8 mouse cellular contexts compared by ENCODE assay signal in genomic region chr7:19875948-19876682, GRCm38 (mm10). TPM values are rescaled to one million over a fixed set of nuclear protein-coding genes. Genes with fewer than 3 reads are reported as not detected.
DNase-seq lines count a peak whose midpoint lies in the region; ATAC-seq and TF ChIP-seq lines count a peak whose summit lies in the region.

No protein-coding gene starts in this region.

- H3K36me3 ChIP-seq in hindbrain, embryonic 11.5 days (ENCODE audit: control insufficient read depth, insufficient read depth, low read length), result no peaks in the 10 kb centered on the region
- H3K36me3 ChIP-seq in macrophage (ENCODE audit: inconsistent target), result no peaks in the 10 kb centered on the region

- peak; percentile 28; the same call in 1 of the 2 replicates for ATAC-seq in hindbrain, embryonic 11.5 days (ENCODE audit: low FRiP score)

- peak; percentile 81 for TF ChIP-seq CTCF in layer of hippocampus, adult 2 months (conservative IDR thresholded peaks at IDR 0.05)

- H3K79me2 ChIP-seq in macrophage (ENCODE audit: inconsistent target), result no peaks in the 10 kb centered on the region

- H3K9ac ChIP-seq in hindbrain, embryonic 11.5 days (ENCODE audit: low read depth, low read length), result no peak overlapping the region

- 55% methylated on average over 13 of the region's 13 CpGs for WGBS in hindbrain, embryonic 11.5 days
- 33% methylated on average over 13 of the region's 13 CpGs for WGBS in macrophage (ENCODE audit: missing documents)

- no peaks in the 10 kb centered on the region for H3K27me3 ChIP-seq in hindbrain, embryonic 11.5 days (ENCODE audit: control insufficient read depth, insufficient read depth, low read length)

- DNase-seq in adrenal gland, postnatal 10 days, result peak; percentile 53
- DNase-seq in adrenal gland, postnatal 4 days (ENCODE audit: low spot score in 2 of 2), result no peak
- peak; percentile 86 for DNase-seq in A20 (ENCODE audit: low read depth, low spot score)
- peak; percentile 59 to 71 for DNase-seq in cerebellum, postnatal 10 days
- peak; percentile 59 for DNase-seq in hindbrain, embryonic 11.5 days (ENCODE audit: low spot score)
- DNase-seq in layer of hippocampus, adult 2 months (ENCODE audit: low spot score in 2 of 2), result peak; percentile 24 to 70
- DNase-seq in right cerebral cortex, postnatal 14 days, result peak; percentile 23

- H3K27ac ChIP-seq in hindbrain, embryonic 11.5 days (ENCODE audit: low read depth, low read length), result no peak overlapping the region
- H3K27ac ChIP-seq in layer of hippocampus, adult 2 months, result no peak overlapping the region
- peak overlapping the region; percentile 90 for H3K27ac ChIP-seq in macrophage

- H3K4me2 ChIP-seq in hindbrain, embryonic 11.5 days (replicated peaks; ENCODE audit: low read depth, low read length), result no peak overlapping the region

- H3K4me1 ChIP-seq in hindbrain, embryonic 11.5 days (replicated peaks; ENCODE audit: control insufficient read depth, insufficient read depth, low read length), result no peaks in the 10 kb centered on the region

- H3K9me3 ChIP-seq in hindbrain, embryonic 11.5 days (ENCODE audit: control insufficient read depth, low read length), result no peaks in the 10 kb centered on the region

- no peak overlapping the region for H3K4me3 ChIP-seq in hindbrain, embryonic 11.5 days (ENCODE audit: low read depth, low read length)
- H3K4me3 ChIP-seq in layer of hippocampus, adult 2 months, result no peak overlapping the region
- H3K4me3 ChIP-seq in macrophage (ENCODE audit: inconsistent target), result no peak overlapping the region

RNA-seq across cellular contexts. Expression of gene Ceacam19, which starts 11.7 kb away (rescaled TPM):
- not detected for total RNA-seq in adrenal gland, postnatal 10 days (2021)
- total RNA-seq in adrenal gland, postnatal 4 days (2021), result not detected
- polyA plus RNA-seq in hindbrain, embryonic 11.5 days (2014; fragmentation: Nextera tagmentation; extraction: Ambion mirVana), result not detected in 2 replicates
- not detected for total RNA-seq in layer of hippocampus, adult 2 months (2021)
- total RNA-seq in macrophage (2018; cell fraction: chromatin; rRNA removed), result under 1 TPM in 10 of 26 experiments, not detected in 16; 0.18 to 0.30 (median 0.22) TPM
- under 1 TPM in 25 of 26 experiments, not detected in 1; 0.05 to 0.69 (median 0.23) TPM for total RNA-seq in macrophage (2018; cell fraction: cytosol; rRNA removed)
- total RNA-seq in macrophage (2018; cell fraction: nucleus; rRNA removed), result under 1 TPM in 16 of 26 experiments, not detected in 10; 0.17 to 0.87 (median 0.36) TPM
- polyA plus RNA-seq in macrophage (2018), result 0.23 TPM in 2 of 3 replicates, not detected in the other

RNA-seq across cellular contexts. Expression of gene Ceacam16, which starts 15.0 kb away (rescaled TPM):
- total RNA-seq in adrenal gland, postnatal 10 days (2021), result under 1 TPM in 1 of 2 experiments, not detected in 1; 0.18 TPM
- under 1 TPM in 1 of 2 experiments, not detected in 1; 0.20 TPM for total RNA-seq in adrenal gland, postnatal 4 days (2021)
- polyA plus RNA-seq in hindbrain, embryonic 11.5 days (2014; fragmentation: Nextera tagmentation; extraction: Ambion mirVana), result not detected in 2 replicates
- not detected for total RNA-seq in layer of hippocampus, adult 2 months (2021)
- 10 to 100 TPM in 1 of 26 experiments, 1 to 10 TPM in 25; 2.7 to 11.9 (median 5.6) TPM for total RNA-seq in macrophage (2018; cell fraction: chromatin; rRNA removed)
- 1 to 10 TPM in 1 of 26 experiments, under 1 TPM in 25; 0.20 to 1.1 (median 0.32) TPM for total RNA-seq in macrophage (2018; cell fraction: cytosol; rRNA removed)
- 1 to 10 TPM; 1.7 to 7.0 (median 3.7) TPM for total RNA-seq in macrophage (2018; cell fraction: nucleus; rRNA removed)
- 0.18 to 0.82 TPM (median 0.22 TPM) in 3 replicates for polyA plus RNA-seq in macrophage (2018)

RNA-seq across cellular contexts. Expression of gene Gm19345, which starts 24.3 kb away (rescaled TPM):
- total RNA-seq in adrenal gland, postnatal 10 days (2021), result not detected
- not detected for total RNA-seq in adrenal gland, postnatal 4 days (2021)
- 0.17 TPM in 1 of 2 replicates, not detected in the other for polyA plus RNA-seq in hindbrain, embryonic 11.5 days (2014; fragmentation: Nextera tagmentation; extraction: Ambion mirVana)
- 1 to 10 TPM in 1 of 2 experiments, under 1 TPM in 1; 0.86 to 1.6 TPM for total RNA-seq in layer of hippocampus, adult 2 months (2021)
- total RNA-seq in macrophage (2018; cell fraction: chromatin; rRNA removed), result 1 to 10 TPM in 1 of 26 experiments, under 1 TPM in 3, not detected in 22; 0.53 to 1.4 (median 0.89) TPM
- total RNA-seq in macrophage (2018; cell fraction: cytosol; rRNA removed), result under 1 TPM in 2 of 26 experiments, not detected in 24; 0.11 to 0.14 TPM
- total RNA-seq in macrophage (2018; cell fraction: nucleus; rRNA removed), result under 1 TPM in 5 of 26 experiments, not detected in 21; 0.54 to 0.77 (median 0.65) TPM
- polyA plus RNA-seq in macrophage (2018), result not detected in 3 replicates

RNA-seq across cellular contexts. Expression of gene Pvr, which starts 44.8 kb away (rescaled TPM):
- total RNA-seq in adrenal gland, postnatal 10 days (2021), result 10 to 100 TPM; 20.9 to 24.9 TPM
- total RNA-seq in adrenal gland, postnatal 4 days (2021), result 10 to 100 TPM; 21.6 to 22.0 TPM
- polyA plus RNA-seq in hindbrain, embryonic 11.5 days (2014; fragmentation: Nextera tagmentation; extraction: Ambion mirVana), result 2.8 and 3.1 TPM in 2 replicates
- total RNA-seq in layer of hippocampus, adult 2 months (2021), result 10 to 100 TPM; 13.6 to 16.3 TPM
- 100 to 1,000 TPM in 15 of 26 experiments, 10 to 100 TPM in 11; 70.6 to 801 (median 163) TPM for total RNA-seq in macrophage (2018; cell fraction: chromatin; rRNA removed)
- total RNA-seq in macrophage (2018; cell fraction: cytosol; rRNA removed), result 100 to 1,000 TPM in 4 of 26 experiments, 10 to 100 TPM in 22; 15.3 to 148 (median 25.5) TPM
- total RNA-seq in macrophage (2018; cell fraction: nucleus; rRNA removed), result 100 to 1,000 TPM in 17 of 26 experiments, 10 to 100 TPM in 9; 61.1 to 619 (median 117) TPM
- 13.0 to 22.9 TPM (median 22.5 TPM) in 3 replicates for polyA plus RNA-seq in macrophage (2018)

RNA-seq across cellular contexts. Expression of gene Bcl3, which starts 53.5 kb away (rescaled TPM):
- total RNA-seq in adrenal gland, postnatal 10 days (2021), result 10 to 100 TPM; 15.4 to 16.6 TPM
- 10 to 100 TPM in 1 of 2 experiments, 1 to 10 TPM in 1; 9.6 to 11.5 TPM for total RNA-seq in adrenal gland, postnatal 4 days (2021)
- polyA plus RNA-seq in hindbrain, embryonic 11.5 days (2014; fragmentation: Nextera tagmentation; extraction: Ambion mirVana), result 0.26 and 0.33 TPM in 2 replicates
- total RNA-seq in layer of hippocampus, adult 2 months (2021), result under 1 TPM; 0.46 to 0.83 TPM
- total RNA-seq in macrophage (2018; cell fraction: chromatin; rRNA removed), result 100 to 1,000 TPM in 19 of 26 experiments, 10 to 100 TPM in 7; 42.2 to 379 (median 140) TPM
- total RNA-seq in macrophage (2018; cell fraction: cytosol; rRNA removed), result 100 to 1,000 TPM in 3 of 26 experiments, 10 to 100 TPM in 23; 34.3 to 219 (median 64.3) TPM
- total RNA-seq in macrophage (2018; cell fraction: nucleus; rRNA removed), result 100 to 1,000 TPM in 12 of 26 experiments, 10 to 100 TPM in 14; 38.6 to 381 (median 86.0) TPM
- polyA plus RNA-seq in macrophage (2018), result 11.2 to 30.9 TPM (median 23.0 TPM) in 3 replicates

Comparison
In these comparisons a context has a peak if more than half of its experiments do, and no peak if none do; other contexts are left out.
1. DNase-seq: peak in adrenal gland, postnatal 10 days (single experiment), A20 (single experiment), cerebellum, postnatal 10 days (2 of 2), hindbrain, embryonic 11.5 days (single experiment), layer of hippocampus, adult 2 months (2 of 2) and right cerebral cortex, postnatal 14 days (single experiment); none in adrenal gland, postnatal 4 days (0 of 2).